Mouse (Mus musculus): ENCODE results near the gene Gbp7.

GRCm38 (mm10) chr3:142594547-142594946 lies 64.4 kb downstream of the Gbp7 start, which contains the start of gene Gbp2b:
- no peak for TF ChIP-seq POLR2A (IDR thresholded peaks at IDR 0.05; ENCODE audit: borderline replicate concordance, extremely low read depth, insufficient read depth, insufficient read length, poor library complexity, severe bottlenecking)
- TF ChIP-seq CTCF (IDR thresholded peaks at IDR 0.05; ENCODE audit: borderline replicate concordance, extremely low read depth, insufficient read depth, insufficient read length) = no peak
